Mouse (Mus musculus): ENCODE data around the gene Il10ra. TPM values are rescaled to one million over a fixed set of nuclear protein-coding genes. Genes with fewer than 3 reads are reported as not detected.
A peak's percentile ranks its signal among the peaks of the same experiment; 100 is the strongest.

Gene Il10ra
- polyA plus RNA-seq, 1 experiment from 2014 or later: 2.6 TPM

- H3K4me1 ChIP-seq (ENCODE audit: insufficient read depth, low read depth, low read length): no peaks in the 10 kb centered on the region
Observed at GRCm38 (mm10) chr9:45254021-45254420, 14.9 kb downstream of the Il10ra start.

GRCm38 (mm10) chr9:45252395-45252794, 16.6 kb downstream of the Il10ra start:
- no peak overlapping the region for H3K27ac ChIP-seq (ENCODE audit: low read length)
- WGBS: 57% methylated on average over 6 of the region's 6 CpGs
- no peaks in the 10 kb centered on the region for H3K4me1 ChIP-seq (ENCODE audit: insufficient read depth, low read depth, low read length)
- no peaks in the 10 kb centered on the region for H3K36me3 ChIP-seq (ENCODE audit: insufficient read depth, low read length)
- H3K4me2 ChIP-seq (replicated peaks; ENCODE audit: low read depth, low read length): no peak overlapping the region
- H3K4me3 ChIP-seq (ENCODE audit: low read depth, low read length): no peak overlapping the region
- DNase-seq (ENCODE audit: low spot score) (no peak), ATAC-seq (no peak)
- TF ChIP-seq EP300 (IDR thresholded peaks at IDR 0.05) (no peak), CTCF (IDR thresholded peaks at IDR 0.05) (no peak)
- no peak overlapping the region for H3K9ac ChIP-seq (replicated peaks; ENCODE audit: low read depth)
- H3K9me3 ChIP-seq (ENCODE audit: low read length): no peaks in the 10 kb centered on the region
- H3K27me3 ChIP-seq (replicated peaks; ENCODE audit: insufficient read depth, low read length): no peaks in the 10 kb centered on the region

More at GRCm38 (mm10) chr9:45254021-45254420, 14.9 kb downstream of the Il10ra start:
- H3K9me3 ChIP-seq (ENCODE audit: low read length): no peaks in the 10 kb centered on the region
- no peaks in the 10 kb centered on the region for H3K36me3 ChIP-seq (ENCODE audit: insufficient read depth, low read length)
- ATAC-seq: no peak
- no peak overlapping the region for H3K4me2 ChIP-seq (replicated peaks; ENCODE audit: low read depth, low read length)
- WGBS: 43% methylated on average over 6 of the region's 6 CpGs
- no peak overlapping the region for H3K9ac ChIP-seq (replicated peaks; ENCODE audit: low read depth)
- DNase-seq (ENCODE audit: low spot score): no peak
- no peak overlapping the region for H3K27ac ChIP-seq (ENCODE audit: low read length)
- H3K4me3 ChIP-seq (ENCODE audit: low read depth, low read length): no peak overlapping the region
- no peak for TF ChIP-seq EP300 (IDR thresholded peaks at IDR 0.05)
- TF ChIP-seq CTCF (IDR thresholded peaks at IDR 0.05): no peak
- no peaks in the 10 kb centered on the region for H3K27me3 ChIP-seq (replicated peaks; ENCODE audit: insufficient read depth, low read length)

- H3K27ac ChIP-seq (ENCODE audit: low read length): no peak overlapping the region
- no peaks in the 10 kb centered on the region for H3K27me3 ChIP-seq (replicated peaks; ENCODE audit: insufficient read depth, low read length)
- no peaks in the 10 kb centered on the region for H3K9me3 ChIP-seq (ENCODE audit: low read length)
- H3K4me3 ChIP-seq (ENCODE audit: low read depth, low read length): no peak overlapping the region
- H3K9ac ChIP-seq (replicated peaks; ENCODE audit: low read depth): no peak overlapping the region
- no peaks in the 10 kb centered on the region for H3K4me1 ChIP-seq (ENCODE audit: insufficient read depth, low read depth, low read length)
- no peak for TF ChIP-seq CTCF (IDR thresholded peaks at IDR 0.05)
- TF ChIP-seq EP300 (IDR thresholded peaks at IDR 0.05): no peak
- DNase-seq (ENCODE audit: low spot score): no peak
- H3K4me2 ChIP-seq (replicated peaks; ENCODE audit: low read depth, low read length): no peak overlapping the region
- no peak for ATAC-seq
- no peaks in the 10 kb centered on the region for H3K36me3 ChIP-seq (ENCODE audit: insufficient read depth, low read length)
- WGBS: 47% methylated on average over 4 of the region's 4 CpGs
Observed at GRCm38 (mm10) chr9:45251990-45252389, 17.0 kb downstream of the Il10ra start.

- Histone ChIP-seq H3K27me3 (replicated peaks; ENCODE audit: insufficient read depth, low read length) (no peaks in the 10 kb centered on the region), H3K4me3 (ENCODE audit: low read depth, low read length) (no peak overlapping the region), H3K9me3 (ENCODE audit: low read length) (no peaks in the 10 kb centered on the region), H3K9ac (replicated peaks; ENCODE audit: low read depth) (no peak overlapping the region), H3K4me2 (replicated peaks; ENCODE audit: low read depth, low read length) (no peak overlapping the region), H3K27ac (ENCODE audit: low read length) (no peak overlapping the region), H3K4me1 (ENCODE audit: insufficient read depth, low read depth, low read length) (no peaks in the 10 kb centered on the region), H3K36me3 (ENCODE audit: insufficient read depth, low read length) (no peaks in the 10 kb centered on the region)
- 40% methylated on average over 3 of the region's 3 CpGs for WGBS
- no peak for TF ChIP-seq CTCF (IDR thresholded peaks at IDR 0.05)
- no peak for TF ChIP-seq EP300 (IDR thresholded peaks at IDR 0.05)
- DNase-seq (ENCODE audit: low spot score) (no peak), ATAC-seq (no peak)
Observed at GRCm38 (mm10) chr9:45251281-45251680, 17.7 kb downstream of the Il10ra start.

GRCm38 (mm10) chr9:45250306-45250705, 18.6 kb downstream of the Il10ra start:
- no peak overlapping the region for H3K9ac ChIP-seq (replicated peaks; ENCODE audit: low read depth)
- WGBS: 82% methylated on average over 7 of the region's 7 CpGs
- TF ChIP-seq EP300 (IDR thresholded peaks at IDR 0.05): no peak
- no peak for TF ChIP-seq CTCF (IDR thresholded peaks at IDR 0.05)

GRCm38 (mm10) chr9:45247536-45247935, 21.4 kb downstream of the Il10ra start:
- Histone ChIP-seq H3K36me3 (ENCODE audit: insufficient read depth, low read length) (no peaks in the 10 kb centered on the region), H3K4me3 (ENCODE audit: low read depth, low read length) (no peak overlapping the region), H3K9me3 (ENCODE audit: low read length) (no peaks in the 10 kb centered on the region), H3K9ac (replicated peaks; ENCODE audit: low read depth) (no peak overlapping the region), H3K27ac (ENCODE audit: low read length) (no peak overlapping the region), H3K27me3 (replicated peaks; ENCODE audit: insufficient read depth, low read length) (no peaks in the 10 kb centered on the region), H3K4me2 (replicated peaks; ENCODE audit: low read depth, low read length) (no peak overlapping the region), H3K4me1 (ENCODE audit: insufficient read depth, low read depth, low read length) (no peaks in the 10 kb centered on the region)
- TF ChIP-seq EP300 (IDR thresholded peaks at IDR 0.05) (no peak), CTCF (IDR thresholded peaks at IDR 0.05) (no peak)
- no peak for DNase-seq (ENCODE audit: low spot score)
- no peak for ATAC-seq
- 56% methylated on average over 2 of the region's 2 CpGs for WGBS

More at GRCm38 (mm10) chr9:45250306-45250705, 18.6 kb downstream of the Il10ra start:
- no peaks in the 10 kb centered on the region for H3K36me3 ChIP-seq (ENCODE audit: insufficient read depth, low read length)
- H3K4me1 ChIP-seq (ENCODE audit: insufficient read depth, low read depth, low read length): no peaks in the 10 kb centered on the region
- H3K4me2 ChIP-seq (replicated peaks; ENCODE audit: low read depth, low read length): no peak overlapping the region
- no peaks in the 10 kb centered on the region for H3K27me3 ChIP-seq (replicated peaks; ENCODE audit: insufficient read depth, low read length)
- ATAC-seq (no peak), DNase-seq (ENCODE audit: low spot score) (no peak)
- H3K4me3 ChIP-seq (ENCODE audit: low read depth, low read length): no peak overlapping the region
- no peak overlapping the region for H3K27ac ChIP-seq (ENCODE audit: low read length)
- H3K9me3 ChIP-seq (ENCODE audit: low read length): no peaks in the 10 kb centered on the region

- no peak overlapping the region for H3K4me2 ChIP-seq (replicated peaks; ENCODE audit: low read depth, low read length)
- H3K27ac ChIP-seq (ENCODE audit: low read length): no peak overlapping the region
- no peak overlapping the region for H3K4me3 ChIP-seq (ENCODE audit: low read depth, low read length)
- TF ChIP-seq CTCF (IDR thresholded peaks at IDR 0.05): no peak
- TF ChIP-seq EP300 (IDR thresholded peaks at IDR 0.05): no peak
- peak; percentile 34 for DNase-seq (ENCODE audit: low spot score)
- H3K9ac ChIP-seq (replicated peaks; ENCODE audit: low read depth): no peak overlapping the region
- no peaks in the 10 kb centered on the region for H3K27me3 ChIP-seq (replicated peaks; ENCODE audit: insufficient read depth, low read length)
- ATAC-seq: peak; percentile 50
- 84% methylated on average over 6 of the region's 6 CpGs for WGBS
- H3K9me3 ChIP-seq (ENCODE audit: low read length): no peaks in the 10 kb centered on the region
- no peaks in the 10 kb centered on the region for H3K36me3 ChIP-seq (ENCODE audit: insufficient read depth, low read length)
- no peaks in the 10 kb centered on the region for H3K4me1 ChIP-seq (ENCODE audit: insufficient read depth, low read depth, low read length)
Observed at GRCm38 (mm10) chr9:45246060-45246459, 22.9 kb downstream of the Il10ra start.
